Mouse (Mus musculus) liver, embryonic 14.5 days (tissue): ENCODE measurements at regions not wholly inside any gene's neighbourhood (a gene's known extent, or its start where the extent isn't known, plus 50 kb on each side); places are given as distances from the start of the nearest gene placed in this dataset.

Experiments used
- ATAC-seq: fragments of 200-750 bp; cut with Nextera tagmentation; 2 replicates; pipeline ENCODE4 v1.8.0; 2017; ENCODE audit warnings: moderate number of reproducible peaks, mild to moderate bottlenecking, moderate library complexity; ENCODE audit not compliant: insufficient read depth
- DNase-seq, 3 experiments: peaks; one replicate each; pipeline ENCODE4 v3.0.0-alpha.2; 2012 to 2013; ENCODE audit warnings: low read depth in 3 of 3, low spot score in 3 of 3
- H3K27ac ChIP-seq: fragments of 300-500 bp; sonication (generic); 2 replicates; pipeline ENCODE4 v1.5.1; 2014; ENCODE audit warnings: moderate library complexity, mild to moderate bottlenecking, control low read depth, inconsistent platforms
- H3K27me3 ChIP-seq: fragments of 300-500 bp; sonication (generic); 2 replicates; pipeline ENCODE4 v1.6.1; 2014; ENCODE audit warnings: mild to moderate bottlenecking, low read length, moderate library complexity; ENCODE audit not compliant: control insufficient read depth, insufficient read depth
- H3K36me3 ChIP-seq: fragments of 300-500 bp; sonication (generic); replicated peaks from 2 replicates; pipeline ENCODE4 v1.6.1; 2014; ENCODE audit warnings: low read depth; ENCODE audit not compliant: control insufficient read depth, insufficient read depth
- H3K4me1 ChIP-seq, 2 experiments: fragments of 200-500 bp in 1 of 2; fragments of 300-500 bp in 1 of 2; sonication (generic) in 1 of 2; replicated peaks; 2 replicates each; pipeline ENCODE4 v1.6.1; 2012 to 2014; ENCODE audit warnings: antibody characterized with exemption in 1 of 2, inconsistent platforms in 1 of 2, low read length in 1 of 2; ENCODE audit not compliant: control insufficient read depth in 2 of 2, insufficient read depth in 2 of 2
- H3K4me2 ChIP-seq: fragments of 300-500 bp; sonication (generic); 2 replicates; pipeline ENCODE4 v1.6.1; 2014; ENCODE audit warnings: low read depth, mild to moderate bottlenecking, control low read depth, moderate library complexity
- H3K4me3 ChIP-seq, 2 experiments: fragments of 200-500 bp in 1 of 2; fragments of 300-500 bp in 1 of 2; sonication (generic) in 1 of 2; 2 replicates each; pipeline ENCODE4 v1.5.1; 2012 to 2014; ENCODE audit warnings: low read depth in 2 of 2, low read length in 2 of 2, mild to moderate bottlenecking in 2 of 2, control low read depth in 1 of 2, inconsistent platforms in 1 of 2, moderate library complexity in 1 of 2; ENCODE audit not compliant: insufficient read depth in 1 of 2
- H3K9ac ChIP-seq: fragments of 300-500 bp; sonication (generic); replicated peaks from 2 replicates; pipeline ENCODE4 v1.6.1; 2014; ENCODE audit warnings: mild to moderate bottlenecking, control low read depth, moderate library complexity
- H3K9me3 ChIP-seq: fragments of 300-500 bp; sonication (generic); 2 replicates; pipeline ENCODE4 v1.6.1; 2016; ENCODE audit warnings: low read length, mixed read lengths; ENCODE audit not compliant: control insufficient read depth
- CTCF ChIP-seq: IDR thresholded peaks from 2 replicates; pipeline ENCODE4 v1.5.1; 2016; ENCODE audit warnings: antibody characterized with exemption, low read depth, control low read depth
- EP300 ChIP-seq: IDR thresholded peaks from 2 replicates; pipeline ENCODE4 v1.6.1; 2016; ENCODE audit warnings: antibody characterized with exemption, low read depth
- WGBS: fragments of 180-500 bp; shearing (Covaris S2); extraction: QIAGEN DNeasy Blood & Tissue Kit; methylation state at CpG from one replicate; pipeline ENCODE4 v1.1.7; 2014; ENCODE audit not compliant: insufficient replicate concordance; 5-methylcytosine and 5-hydroxymethylcytosine counted together

- Histone ChIP-seq H3K4me2 (0 out of 2 replicates have a peak overlapping the region, but pooled peaks have one; percentile 8), H3K9ac (no peak overlapping the region), H3K4me3 (no peak overlapping the region), H3K4me1 (peaks cover 0 to 15% of the 10 kb centered on the region in 2 experiments; a peak in 2 of 4 replicates), H3K27ac (no peak overlapping the region), H3K9me3 (no peaks in the 10 kb centered on the region), H3K27me3 (no peaks in the 10 kb centered on the region), H3K36me3 (no peaks in the 10 kb centered on the region)
- TF ChIP-seq EP300: no peak
- no peak for DNase-seq
- ATAC-seq: peak; percentile 60; the same call in 1 of the 2 replicates
- 8% methylated on average over 5 of the region's 5 CpGs for WGBS
Observed at GRCm38 (mm10) chr15:92997933-92998332, 277.0 kb downstream of the Gxylt1 start.

GRCm38 (mm10) chr15:92994191-92994671 is 280.7 kb downstream of the Gxylt1 start:
- no peak for TF ChIP-seq EP300
- TF ChIP-seq CTCF: no peak
- no peak overlapping the region for H3K4me3 ChIP-seq
- DNase-seq (no peak), ATAC-seq (no peak)
- H3K27me3 ChIP-seq: no peaks in the 10 kb centered on the region
- H3K4me2 ChIP-seq: no peak overlapping the region
- no peak overlapping the region for H3K27ac ChIP-seq
- no peaks in the 10 kb centered on the region for H3K9me3 ChIP-seq
- WGBS: 62% methylated on average over 11 of the region's 11 CpGs
- no peaks in the 10 kb centered on the region for H3K36me3 ChIP-seq
- H3K4me1 ChIP-seq: peaks cover 0 to 10% of the 10 kb centered on the region in 2 experiments; a peak in 2 of 4 replicates
- H3K9ac ChIP-seq: no peak overlapping the region

- H3K4me2 ChIP-seq: no peak overlapping the region
- no peaks in the 10 kb centered on the region for H3K9me3 ChIP-seq
- TF ChIP-seq CTCF (no peak), EP300 (no peak)
- no peak overlapping the region for H3K9ac ChIP-seq
- no peaks in the 10 kb centered on the region for H3K27me3 ChIP-seq
- ATAC-seq (no peak), DNase-seq (no peak)
- 62% methylated on average over 6 of the region's 6 CpGs for WGBS
- H3K27ac ChIP-seq: no peak overlapping the region
- H3K4me1 ChIP-seq: peaks cover 0 to 10% of the 10 kb centered on the region in 2 experiments; a peak in 2 of 4 replicates
- no peaks in the 10 kb centered on the region for H3K36me3 ChIP-seq
- H3K4me3 ChIP-seq: no peak overlapping the region
Observed at GRCm38 (mm10) chr15:92993538-92994190, 281.3 kb downstream of the Gxylt1 start.

GRCm38 (mm10) chr15:92975774-92976173 is 299.2 kb downstream of the Gxylt1 start:
- Histone ChIP-seq H3K36me3 (no peaks in the 10 kb centered on the region), H3K9ac (no peak overlapping the region), H3K4me1 (no peaks in the 10 kb centered on the region), H3K27me3 (no peaks in the 10 kb centered on the region), H3K27ac (no peak overlapping the region), H3K9me3 (no peaks in the 10 kb centered on the region), H3K4me3 (no peak overlapping the region), H3K4me2 (no peak overlapping the region)
- WGBS: 58% methylated on average over 4 of the region's 4 CpGs
- no peak for ATAC-seq
- TF ChIP-seq CTCF: no peak
- TF ChIP-seq EP300: no peak
- DNase-seq: no peak

GRCm38 (mm10) chr15:92974931-92975330 is 300.0 kb downstream of the Gxylt1 start:
- TF ChIP-seq CTCF (no peak), EP300 (no peak)
- no peak for DNase-seq
- WGBS: 53% methylated on average over 3 of the region's 3 CpGs

More at GRCm38 (mm10) chr15:92974931-92975330, 300.0 kb downstream of the Gxylt1 start:
- no peaks in the 10 kb centered on the region for H3K9me3 ChIP-seq
- H3K4me1 ChIP-seq: no peaks in the 10 kb centered on the region
- H3K27me3 ChIP-seq: no peaks in the 10 kb centered on the region
- H3K4me2 ChIP-seq: no peak overlapping the region
- no peaks in the 10 kb centered on the region for H3K36me3 ChIP-seq
- H3K4me3 ChIP-seq: no peak overlapping the region
- no peak for ATAC-seq
- no peak overlapping the region for H3K9ac ChIP-seq
- no peak overlapping the region for H3K27ac ChIP-seq
